Mouse (Mus musculus): ENCODE data around the gene Icos.
A peak's percentile ranks its signal among the peaks of the same experiment; 100 is the strongest.

Gene Icos

DNA sequence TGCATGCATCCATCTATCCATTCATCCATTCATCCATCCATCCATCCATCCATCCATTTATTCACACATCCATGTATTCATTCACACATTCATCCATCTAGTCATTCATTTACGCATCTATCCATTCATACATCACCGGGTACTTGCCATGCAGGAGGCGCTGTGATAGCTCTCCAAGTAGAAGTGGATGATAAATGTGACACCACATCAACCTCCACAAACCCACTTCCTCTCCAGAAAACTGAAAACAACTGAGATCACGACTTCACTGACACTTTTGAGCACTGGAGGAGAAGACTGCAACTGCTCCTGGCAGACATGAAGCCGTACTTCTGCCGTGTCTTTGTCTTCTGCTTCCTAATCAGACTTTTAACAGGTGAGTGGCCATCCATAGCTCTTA, at the start of gene Icos:
Icos (plus strand) TSS at position 287 of the 400 bp plus-strand sequence.
- no peak for DNase-seq

DNA sequence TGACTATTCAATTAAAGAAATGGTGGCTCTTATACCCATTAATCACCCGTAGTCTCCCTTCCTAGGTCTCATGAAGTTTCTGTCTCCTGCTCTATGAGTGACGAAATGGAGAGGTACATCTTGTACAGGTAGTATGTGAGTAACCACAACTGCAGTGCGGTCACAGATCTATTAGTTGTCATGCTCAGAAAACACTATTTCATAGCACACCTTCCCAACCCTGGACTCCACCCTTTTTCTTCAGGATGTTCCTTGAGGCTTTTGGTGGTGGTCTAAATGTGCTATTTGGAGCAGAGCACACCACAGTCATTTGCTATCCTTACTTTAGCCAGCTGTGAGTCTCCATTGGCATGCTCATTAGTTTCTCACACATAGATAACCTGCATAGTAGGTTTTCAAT, 48.7 kb upstream of the Icos start:
- no peak for DNase-seq

DNA sequence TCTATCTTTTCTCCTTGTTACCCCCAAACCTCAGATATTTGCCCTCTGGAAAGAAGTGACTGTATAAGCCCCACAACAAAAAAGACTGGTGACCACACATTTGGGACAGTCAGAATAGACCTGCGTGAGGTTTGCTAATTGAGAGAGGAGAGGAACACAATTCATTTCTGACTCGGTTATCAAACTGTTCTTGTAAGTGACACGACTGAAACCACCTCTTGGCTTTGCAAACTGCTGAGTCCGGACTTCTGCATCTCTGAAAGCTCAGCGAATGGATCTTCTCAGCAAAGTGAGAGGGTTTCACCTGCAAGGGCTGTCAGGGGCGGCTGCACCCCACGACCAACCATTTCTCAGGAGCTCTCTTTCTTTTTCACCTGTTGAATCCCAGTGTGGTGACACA, 47.3 kb upstream of the Icos start:
- DNase-seq: no peak

DNA sequence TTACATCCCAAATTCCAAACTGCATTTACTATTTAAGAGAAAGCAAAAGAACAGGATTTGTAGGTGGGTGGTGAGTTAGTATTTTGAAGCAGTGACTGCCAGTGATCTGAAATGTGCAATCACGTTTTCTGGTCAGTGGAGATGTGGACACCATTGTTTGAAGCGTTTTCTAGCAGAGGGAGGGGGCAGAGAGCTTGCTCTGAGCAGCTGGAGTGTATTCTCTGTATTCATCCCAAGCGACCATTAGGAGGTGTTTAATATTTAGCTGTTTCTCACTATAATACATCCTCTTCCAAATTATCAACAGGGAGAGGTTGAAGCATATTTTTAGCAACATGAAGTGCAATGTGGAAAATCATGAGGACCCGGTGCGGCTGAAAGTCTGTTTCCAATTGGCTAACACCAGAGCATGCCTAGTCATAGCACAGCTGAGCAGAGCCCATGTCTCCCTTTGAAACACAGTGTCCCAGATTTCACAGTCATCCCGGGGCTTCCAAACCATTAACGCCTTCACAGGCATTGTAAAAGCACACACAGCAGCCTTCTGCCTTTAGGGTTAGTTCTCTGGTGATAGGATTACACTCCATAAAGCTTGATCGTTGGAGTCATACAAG, 41.7 kb upstream of the Icos start:
- DNase-seq: peak; percentile 14

DNA sequence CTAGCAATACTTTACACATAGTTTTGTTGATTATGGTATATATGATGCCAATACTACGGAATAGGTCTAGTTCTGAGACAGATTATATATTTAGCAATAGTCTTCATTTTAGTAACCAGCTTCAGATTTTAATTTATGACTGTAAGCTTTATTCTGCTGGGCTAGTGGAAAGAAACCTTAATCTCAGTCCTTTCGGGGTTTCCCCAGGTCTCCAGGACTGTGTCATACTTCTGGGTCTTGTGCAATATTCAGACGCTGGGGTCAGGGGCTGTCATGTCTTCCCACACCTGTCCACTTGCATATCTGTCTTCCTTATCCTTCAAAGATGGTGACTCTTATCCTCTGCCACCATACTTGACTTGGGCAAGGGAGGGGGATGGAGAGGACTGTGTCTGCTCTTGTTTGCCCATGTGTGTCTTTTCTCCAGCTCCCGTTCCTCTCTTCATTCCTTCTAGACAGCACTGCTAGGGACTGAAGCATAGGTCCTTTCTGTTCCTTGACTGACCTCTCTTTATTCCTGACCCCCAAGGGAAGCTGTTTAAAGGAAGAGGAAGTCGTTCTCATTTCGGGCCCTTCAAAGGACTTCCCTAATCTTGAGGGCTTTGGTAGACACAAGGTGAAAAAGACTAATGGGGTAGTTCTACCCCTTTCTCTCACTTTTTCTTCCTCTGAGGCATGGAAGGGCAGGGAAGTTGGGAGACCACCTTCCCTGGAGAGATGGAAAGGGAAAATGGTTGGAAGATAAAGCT, 40.6 kb upstream of the Icos start:
- DNase-seq: no peak

DNA sequence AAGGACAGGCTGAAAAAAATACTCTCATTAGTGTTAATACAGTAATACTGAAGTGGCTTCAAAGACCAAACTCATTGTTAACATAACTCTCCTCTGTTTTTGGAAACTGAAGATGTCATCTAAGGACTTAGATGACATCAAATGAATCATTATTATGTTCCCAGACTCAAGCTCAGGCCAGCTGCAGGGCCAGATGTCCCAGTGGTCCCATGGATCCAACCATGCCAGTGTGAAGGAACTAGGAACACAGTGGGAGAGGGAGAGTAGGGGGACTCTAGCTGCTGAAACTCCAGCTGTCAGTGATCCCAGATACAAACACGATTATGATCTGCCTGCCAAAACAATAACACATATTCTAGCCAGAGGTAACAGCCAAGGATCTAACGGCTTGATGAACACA, 39.5 kb upstream of the Icos start:
- no peak for DNase-seq

DNA sequence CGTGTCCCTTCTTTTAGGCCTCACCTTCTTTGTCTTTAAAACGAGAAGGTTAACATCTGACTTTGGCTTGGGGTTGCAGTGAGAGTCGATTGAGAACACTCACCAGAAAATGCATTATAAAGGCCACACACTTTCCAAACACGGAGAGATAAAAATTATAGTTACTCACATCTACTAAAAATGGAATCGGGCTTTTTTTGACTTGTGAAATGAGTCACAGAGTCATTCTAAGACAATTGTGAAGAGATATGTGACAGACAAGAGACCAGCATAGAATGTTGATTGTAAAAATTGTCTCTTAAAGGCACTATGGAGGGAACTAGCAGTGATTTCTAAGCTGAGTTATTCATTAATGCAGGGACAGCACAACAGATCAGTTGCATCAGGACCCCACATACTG, 38.8 kb upstream of the Icos start:
- no peak for DNase-seq

DNA sequence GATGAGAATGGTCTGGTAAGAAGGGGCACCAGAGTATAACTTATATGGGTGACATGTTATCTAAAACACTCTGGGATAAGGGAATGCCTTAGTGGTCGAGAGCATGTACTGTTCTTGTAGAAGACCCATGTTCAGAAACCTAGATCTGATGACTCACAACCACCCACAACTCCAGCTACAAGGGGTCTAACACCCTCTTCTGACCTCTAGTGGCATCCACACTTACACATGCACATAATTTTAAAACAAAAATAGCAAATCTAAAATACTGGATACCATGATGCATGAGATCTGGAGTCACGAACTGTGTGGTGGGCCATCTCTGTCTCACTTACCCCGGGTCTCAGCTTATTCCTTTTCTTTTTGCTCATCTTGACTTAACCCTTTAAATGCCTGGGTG, 37.7 kb upstream of the Icos start:
- DNase-seq: no peak

DNA sequence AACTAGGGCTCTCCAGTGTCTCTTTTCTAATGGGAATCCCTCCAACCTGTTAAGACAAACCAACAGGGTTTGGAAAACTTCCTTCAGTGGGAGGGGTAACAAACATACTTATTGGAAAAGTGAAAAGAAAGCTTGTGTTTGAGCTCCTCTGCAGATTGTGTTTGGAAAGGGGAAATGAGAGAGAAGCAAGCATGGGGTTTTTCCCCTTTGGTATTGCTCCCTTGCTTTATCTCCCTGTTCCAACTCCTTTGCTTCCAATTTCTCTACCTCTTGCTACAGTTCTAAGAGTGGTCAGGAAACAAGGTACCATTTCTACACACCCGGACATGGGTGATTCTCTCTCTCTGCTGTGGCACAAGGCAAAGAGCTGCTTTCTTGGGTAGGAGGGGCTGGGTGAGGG, 37.1 kb upstream of the Icos start:
- DNase-seq: no peak

DNA sequence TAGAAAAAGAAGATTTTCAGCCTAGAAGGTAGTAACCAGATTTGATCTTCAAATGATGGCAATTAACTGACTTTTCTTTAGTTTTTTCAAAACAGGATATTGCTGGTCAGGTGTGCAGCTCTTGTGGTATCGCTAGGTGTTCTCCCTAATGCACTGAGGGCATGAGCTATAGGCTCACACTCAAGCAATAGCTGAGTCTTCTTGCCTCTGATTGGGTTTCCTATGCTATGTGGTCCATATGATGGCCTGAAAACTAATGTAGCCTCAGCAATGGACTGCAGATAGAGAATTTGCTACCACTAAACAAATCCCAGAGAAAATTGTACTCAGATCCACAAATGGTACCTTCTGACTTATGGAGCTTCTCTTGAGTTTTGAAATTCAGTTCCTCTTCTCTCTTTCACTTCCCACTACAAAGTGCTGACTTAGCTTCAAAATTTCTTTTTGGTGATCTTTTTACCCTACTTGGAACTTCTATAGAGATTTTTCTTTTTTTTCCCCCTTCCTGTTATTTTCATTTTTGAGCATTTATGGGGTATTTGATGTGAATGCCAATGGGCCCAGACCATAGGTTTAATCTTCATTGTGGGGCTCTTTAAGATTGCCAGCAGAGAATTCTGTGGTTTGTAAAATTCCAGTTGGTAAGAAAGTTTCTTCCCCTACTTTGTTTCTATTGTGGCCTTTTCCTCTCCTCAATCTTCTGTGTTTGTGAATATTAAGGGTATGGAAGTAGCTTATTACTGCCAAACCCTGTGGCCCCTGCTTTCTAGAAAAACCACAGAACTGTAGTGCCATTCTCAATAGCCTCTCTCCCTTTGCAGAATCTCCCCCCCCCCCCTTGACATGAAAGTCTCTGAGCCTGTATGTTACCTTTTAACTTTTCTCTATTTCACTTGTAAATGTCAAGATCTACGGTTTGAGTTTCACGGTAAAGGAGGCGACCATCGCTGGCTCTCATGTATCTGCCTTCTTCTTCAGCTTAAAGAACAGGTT, 36.4 kb upstream of the Icos start:
- no peak for DNase-seq

DNA sequence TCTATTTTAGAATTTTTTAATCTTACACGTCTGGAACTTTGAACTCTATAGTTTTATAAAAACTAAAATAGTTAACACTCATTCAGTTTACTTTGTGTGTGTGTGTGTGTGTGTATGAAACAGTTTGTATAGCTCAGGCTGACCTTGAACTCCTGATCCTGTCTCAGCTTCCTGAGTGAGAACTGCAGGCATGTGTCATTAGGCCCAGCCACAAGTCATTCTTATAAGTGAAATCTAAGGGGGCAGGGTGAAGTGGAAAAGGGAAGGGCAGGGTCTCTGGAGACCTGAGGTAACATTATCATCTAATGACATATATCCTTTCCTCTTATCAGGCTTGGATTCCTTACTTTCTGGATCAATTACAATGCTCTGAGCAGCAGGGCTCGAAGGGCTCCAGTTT, 34.8 kb upstream of the Icos start:
- no peak for DNase-seq

DNA sequence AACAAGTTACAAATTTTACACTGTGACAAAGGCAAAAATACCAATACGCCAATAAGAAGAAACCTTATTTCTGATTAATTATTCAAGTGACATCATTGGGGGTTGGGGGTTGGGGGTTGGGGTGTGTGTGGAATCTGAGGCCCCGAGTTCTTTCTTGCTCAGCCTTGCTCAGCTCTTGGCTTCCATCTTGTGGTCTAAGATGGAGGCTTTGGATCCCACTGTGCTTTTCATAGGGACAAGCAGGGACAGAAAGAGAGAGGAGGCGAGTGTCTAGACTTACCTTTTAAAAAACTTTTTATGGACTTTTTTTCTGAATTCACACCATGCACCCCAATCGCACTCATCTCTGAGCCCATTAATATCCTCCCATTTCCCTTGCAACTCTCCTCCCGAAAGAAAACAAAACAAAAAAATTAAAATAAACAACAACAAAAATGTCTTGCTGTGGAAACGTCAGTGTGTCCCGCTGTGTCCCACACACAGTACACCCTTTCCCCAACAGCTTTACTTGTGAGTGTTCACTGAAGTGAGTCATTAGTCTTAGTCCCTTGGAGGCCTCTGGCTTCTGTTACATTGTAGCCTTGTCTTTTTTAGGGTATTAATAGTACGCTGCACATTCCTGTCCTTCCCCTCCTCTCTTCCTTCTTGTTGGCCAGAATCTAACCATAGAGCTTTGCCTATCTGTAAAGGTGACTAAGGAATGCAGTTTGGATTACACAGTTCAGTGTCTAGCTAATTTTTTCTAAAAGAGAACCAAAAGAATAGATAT, 31.9 kb upstream of the Icos start:
- no peak for DNase-seq

DNA sequence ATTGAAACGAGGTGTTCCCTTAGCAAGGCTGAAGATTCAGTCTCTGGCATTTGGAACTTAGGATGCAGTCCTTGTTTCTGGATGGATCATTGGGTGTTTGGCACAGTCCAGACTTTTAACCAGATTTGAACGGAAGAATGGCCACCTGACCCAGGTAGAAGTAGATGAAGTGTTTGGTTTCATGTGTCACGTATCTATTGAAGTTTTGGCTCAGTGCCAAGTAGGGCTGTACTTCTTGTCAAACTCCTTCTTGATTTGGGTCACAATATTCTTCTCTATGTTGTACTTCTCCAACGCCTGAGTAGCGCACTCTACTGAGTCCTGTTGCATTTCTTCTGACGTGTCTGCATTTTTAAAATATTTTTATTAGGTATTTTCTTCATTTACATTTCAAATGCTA, 29.6 kb upstream of the Icos start:
- no peak for DNase-seq

DNA sequence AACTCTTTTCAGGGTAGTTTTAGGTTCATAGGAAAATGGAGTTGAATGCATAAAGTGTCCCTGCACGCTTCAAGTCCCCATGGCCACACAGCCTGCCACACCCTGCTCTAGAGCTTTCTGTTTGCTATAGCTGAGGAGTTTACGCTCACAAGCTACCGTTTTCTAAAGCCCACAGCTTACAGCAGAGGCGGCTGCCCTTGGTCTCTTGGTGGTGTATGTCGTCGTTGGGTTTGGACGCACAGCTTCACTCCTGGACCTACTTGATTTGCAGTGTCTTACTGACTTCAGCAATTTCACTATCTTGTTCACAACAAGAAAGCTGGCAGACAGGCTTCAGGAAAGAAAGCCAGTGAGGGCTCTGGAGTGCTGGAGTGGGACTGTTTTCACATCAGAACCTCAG, 24.8 kb upstream of the Icos start:
- DNase-seq: no peak

DNA sequence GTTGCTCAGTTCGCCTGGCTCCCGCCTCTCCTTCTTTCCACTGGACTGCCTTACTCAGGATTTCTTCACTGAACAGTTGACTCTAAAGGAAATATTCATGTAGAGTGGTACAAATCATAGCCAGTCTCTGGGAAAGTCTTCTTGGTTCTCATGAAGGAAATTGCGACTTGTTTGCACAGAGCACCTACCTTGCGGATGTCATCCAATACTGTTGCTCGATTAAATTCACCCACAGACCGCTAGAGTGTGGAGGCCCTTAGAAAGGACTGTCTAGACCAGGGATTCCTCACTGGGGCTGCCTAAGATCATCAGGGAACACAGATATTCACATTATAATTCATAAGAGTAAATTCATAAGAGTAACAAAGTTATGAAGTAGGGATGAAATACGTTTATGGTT, 24.0 kb upstream of the Icos start:
- no peak for DNase-seq

DNA sequence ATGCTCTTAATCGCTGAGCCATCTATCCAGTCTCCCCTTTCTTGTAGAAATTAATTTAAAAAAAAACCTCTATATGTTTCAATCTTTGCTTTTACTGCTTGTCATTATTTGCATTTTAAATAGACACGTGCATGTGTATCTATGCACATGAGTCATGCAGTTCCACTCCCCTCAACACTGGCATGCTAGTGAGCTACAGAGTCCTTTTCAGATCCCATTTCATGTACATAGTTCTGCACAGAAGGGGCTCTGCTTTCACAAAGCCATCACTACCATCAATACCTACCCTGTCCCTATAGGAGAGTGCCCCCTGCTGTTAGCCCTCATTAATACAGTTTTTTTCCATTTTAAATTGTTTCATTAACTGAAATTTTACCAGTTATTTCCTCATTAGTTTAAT, 23.0 kb upstream of the Icos start:
- DNase-seq: no peak

DNA sequence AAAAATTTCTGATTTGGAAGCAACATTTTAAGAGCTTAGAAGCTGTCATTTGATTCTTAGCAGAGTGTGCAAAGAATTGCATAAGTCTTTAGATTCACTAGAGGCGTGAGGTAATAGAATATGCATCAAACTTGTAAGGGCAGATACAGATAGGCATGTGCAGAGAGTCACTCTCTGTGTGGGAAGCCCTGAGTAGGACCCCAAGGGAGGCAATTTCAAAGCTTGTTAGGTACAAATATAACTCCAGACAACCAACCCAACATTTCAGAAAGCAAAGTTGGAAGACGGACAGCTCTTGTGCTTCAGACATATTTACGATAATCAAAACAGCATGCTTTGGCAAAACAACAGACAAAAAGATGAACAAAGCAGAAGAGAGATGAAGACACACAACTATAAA, 22.5 kb upstream of the Icos start:
- DNase-seq: no peak

DNA sequence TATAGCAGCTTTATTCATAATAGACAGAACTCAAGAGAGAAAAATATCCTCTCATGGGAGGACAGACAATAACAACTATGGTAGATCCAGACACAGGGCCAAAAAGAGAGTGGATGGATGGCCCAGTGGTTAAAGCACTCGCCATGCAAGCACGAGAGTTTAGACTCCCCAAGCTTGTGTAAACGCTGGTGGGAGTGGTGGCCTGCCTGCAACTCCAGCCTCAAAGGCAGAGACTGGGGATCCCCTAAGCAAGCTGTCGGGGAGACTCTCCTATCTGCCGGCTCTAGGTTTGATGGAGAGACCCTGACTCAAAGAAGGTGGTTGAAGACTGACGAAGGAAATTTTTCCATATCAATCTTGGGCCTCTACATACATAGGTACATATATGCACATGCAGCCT, 21.5 kb upstream of the Icos start:
- DNase-seq: no peak

DNA sequence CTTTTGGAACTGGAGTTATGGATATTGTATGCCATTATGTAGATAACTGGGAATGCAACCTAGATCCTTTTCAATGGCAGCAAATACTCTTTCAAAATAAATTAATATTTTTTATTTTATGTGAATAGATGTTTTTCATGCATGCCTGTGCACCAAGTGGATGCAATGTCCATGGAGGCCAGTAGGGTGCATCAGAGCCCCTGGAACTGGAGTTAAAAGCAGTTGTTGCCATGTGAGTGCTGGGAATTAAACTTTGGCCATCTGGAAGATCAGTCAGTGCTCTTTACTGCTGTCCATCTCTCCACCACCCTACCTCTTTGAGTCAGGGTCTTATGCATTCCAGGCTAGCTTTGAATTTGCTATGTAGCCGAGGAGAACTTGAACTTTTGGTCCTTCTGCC, 19.4 kb upstream of the Icos start:
- DNase-seq: no peak

DNA sequence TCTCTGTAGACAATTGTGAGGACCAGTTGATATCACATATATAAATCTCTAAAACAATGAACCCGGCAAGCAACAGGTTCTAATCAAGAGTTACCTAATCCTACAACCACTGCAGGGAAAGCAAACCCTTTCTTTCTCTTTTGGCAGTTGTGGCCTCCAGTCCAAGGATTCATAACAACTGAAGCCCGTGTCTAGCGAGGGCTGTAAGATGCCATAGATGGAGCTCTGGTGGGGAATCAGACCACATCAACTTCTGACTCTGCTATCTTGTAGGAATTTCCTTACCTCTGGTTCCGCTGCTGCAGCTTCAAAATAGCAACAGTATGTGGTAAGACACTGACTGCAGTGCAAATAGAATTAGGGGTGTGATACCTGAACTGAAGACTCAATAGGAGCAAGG, 18.5 kb upstream of the Icos start:
- no peak for DNase-seq

DNA sequence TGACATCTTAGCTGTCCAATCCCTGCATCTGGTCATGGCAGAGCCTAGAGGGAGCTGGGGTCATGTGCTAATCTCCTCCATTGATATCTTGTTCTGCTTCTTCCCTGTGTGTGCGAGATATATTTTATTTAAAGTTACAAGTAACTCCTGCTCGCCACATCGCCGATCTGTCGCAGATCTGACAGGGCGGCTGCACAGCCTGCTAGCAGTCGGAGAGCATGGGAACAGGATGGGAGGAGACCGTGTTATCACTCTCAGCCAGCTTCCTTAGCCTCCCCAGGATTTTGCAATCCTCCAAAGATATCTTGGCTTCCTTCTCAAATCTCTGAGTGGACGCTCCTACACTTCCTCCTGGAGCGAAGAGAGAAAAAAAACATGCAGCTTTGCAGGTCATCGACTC, 17.3 kb upstream of the Icos start:
- no peak for DNase-seq

DNA sequence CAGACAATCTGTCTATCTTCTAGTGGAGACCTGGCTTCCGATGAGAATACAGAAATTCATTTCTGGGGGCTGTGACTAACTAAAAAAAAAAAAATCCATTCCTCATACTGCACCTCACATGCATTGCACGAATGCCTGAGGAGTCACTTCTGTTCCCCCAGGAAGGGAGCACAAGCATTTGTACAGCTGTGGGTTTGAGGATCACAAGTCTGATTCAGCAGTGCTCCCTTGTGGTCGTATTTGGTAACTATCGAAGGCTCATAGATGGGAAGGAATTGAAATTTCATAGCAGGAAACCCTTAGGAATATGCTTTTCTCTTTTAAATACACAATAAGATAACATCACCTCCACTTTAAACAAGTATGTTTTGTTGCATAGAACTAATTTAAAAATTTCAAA, 16.6 kb upstream of the Icos start:
- DNase-seq: peak; percentile 54

DNA sequence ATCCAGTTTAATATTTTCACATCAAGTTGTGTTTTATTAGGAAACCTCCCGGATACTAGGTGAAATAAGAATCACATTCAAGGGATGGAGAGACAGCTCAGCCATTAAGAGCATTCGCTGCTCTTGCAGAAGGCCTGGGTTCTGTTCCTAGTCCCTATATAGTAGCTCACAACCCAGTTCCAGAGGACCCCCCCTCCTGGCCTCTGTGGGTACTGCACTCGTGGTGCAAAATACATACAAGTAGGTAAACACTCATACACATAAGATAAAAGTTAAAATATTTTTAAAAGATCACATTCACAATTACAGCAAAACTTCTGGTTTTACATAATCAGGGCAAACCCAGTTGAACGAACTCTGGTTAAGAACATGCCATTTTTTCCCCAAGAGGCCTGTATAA, 15.6 kb upstream of the Icos start:
- DNase-seq: no peak

Measured in right cerebral cortex, postnatal 25 days (tissue).